Mouse (Mus musculus): ENCODE results near the gene Hes7.
A peak's percentile ranks its signal among the peaks of the same experiment; 100 is the strongest.

Hes7 gene

GRCm38 (mm10) chr11:69117737-69118695 is 2.2 kb upstream of the Hes7 start:
- DNase-seq (ENCODE audit: extremely low read depth, insufficient read length, low spot score), result peak; percentile 84

DNA sequence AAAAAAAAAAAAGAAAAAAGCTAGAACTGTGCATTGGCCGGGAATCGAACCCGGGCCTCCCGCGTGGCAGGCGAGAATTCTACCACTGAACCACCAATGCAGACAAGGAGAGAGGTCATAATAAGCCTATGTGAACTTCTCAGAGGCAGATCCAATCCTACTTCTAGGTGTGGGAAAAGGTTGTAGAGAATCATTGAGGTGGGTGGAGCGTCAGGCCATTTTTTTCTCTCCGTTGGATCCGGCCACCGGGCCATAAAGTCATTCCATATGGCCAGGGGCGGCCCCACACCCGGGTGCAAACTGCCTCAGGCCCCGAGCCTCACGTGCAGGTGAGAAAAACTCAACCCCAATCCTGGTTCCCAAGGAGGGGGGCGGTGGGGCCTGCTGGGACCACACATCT is 1.4 kb upstream of the Hes7 start:
- peak; percentile 85 for DNase-seq (ENCODE audit: extremely low read depth, insufficient read length, low spot score)

DNA sequence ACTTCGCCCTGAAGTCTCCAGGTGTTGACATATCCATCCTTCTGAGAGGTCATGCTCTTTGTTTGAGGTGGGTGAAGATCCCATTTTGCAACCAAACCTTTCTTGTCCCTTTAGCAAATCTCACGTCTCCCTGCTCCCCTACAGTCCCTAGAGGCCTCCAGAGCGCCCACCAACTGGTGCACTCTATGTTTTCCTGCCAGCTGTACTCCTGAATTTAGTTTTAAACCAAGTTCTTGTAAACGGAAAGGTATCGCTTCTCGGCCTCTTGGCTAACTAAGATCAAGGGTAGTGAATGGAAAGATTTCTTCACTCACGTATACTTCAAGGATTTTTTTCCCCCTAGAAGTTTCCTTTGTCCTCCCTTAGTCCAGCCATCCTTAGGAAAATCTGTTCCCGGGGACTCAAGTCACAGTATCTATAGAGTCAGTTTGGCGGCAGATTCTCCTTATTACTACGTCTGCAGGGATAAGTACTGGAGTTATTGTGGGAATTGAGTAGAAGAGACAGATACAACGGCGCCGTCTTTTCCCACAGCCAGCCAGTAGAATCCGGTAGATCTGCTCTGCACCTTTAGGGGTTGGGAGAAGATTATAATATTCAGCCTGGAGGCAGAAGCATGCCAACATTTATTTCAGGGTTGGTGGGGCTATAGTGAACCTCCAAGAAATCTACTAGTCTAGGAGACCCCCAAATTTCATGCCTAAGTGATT is 603 bp upstream of the Hes7 start:
- no peak for DNase-seq (ENCODE audit: extremely low read depth, insufficient read length, low spot score)

DNA sequence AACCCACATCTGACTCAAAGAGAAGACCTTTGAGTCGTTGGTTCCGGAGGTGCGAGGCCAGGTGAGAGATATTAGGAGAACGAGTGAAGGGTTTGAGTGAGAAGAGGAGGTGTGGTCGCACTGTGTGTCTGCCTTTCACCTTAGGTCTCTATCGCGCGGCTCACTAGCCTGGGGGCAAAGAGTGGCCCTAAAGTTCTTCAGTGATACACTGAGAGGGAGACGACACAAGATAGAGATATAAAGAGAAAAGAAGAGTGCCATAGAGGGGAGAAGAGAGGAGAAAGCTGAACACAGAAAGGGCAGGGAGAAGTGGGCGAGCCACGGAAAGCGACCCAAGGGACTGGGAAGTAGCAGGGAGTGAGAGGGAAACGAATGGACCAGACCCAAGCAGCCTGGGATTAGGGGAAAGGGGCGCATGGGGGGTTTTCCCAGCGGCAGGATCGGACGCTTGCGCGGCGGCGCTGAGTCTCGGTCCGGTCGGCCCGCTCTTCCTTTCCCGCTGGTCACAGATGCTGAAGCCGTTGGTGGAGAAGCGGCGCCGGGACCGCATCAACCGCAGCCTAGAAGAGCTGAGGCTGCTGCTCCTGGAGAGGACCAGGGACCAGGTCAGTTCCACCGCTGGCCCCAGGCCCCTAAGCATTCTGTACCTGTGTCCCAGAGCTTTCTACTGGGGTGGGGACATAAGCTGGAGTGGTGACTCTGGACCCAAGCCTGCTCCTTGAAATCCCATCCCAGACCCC is 967 bp downstream of the Hes7 start:
- DNase-seq (ENCODE audit: extremely low read depth, insufficient read length, low spot score), result no peak

DNA sequence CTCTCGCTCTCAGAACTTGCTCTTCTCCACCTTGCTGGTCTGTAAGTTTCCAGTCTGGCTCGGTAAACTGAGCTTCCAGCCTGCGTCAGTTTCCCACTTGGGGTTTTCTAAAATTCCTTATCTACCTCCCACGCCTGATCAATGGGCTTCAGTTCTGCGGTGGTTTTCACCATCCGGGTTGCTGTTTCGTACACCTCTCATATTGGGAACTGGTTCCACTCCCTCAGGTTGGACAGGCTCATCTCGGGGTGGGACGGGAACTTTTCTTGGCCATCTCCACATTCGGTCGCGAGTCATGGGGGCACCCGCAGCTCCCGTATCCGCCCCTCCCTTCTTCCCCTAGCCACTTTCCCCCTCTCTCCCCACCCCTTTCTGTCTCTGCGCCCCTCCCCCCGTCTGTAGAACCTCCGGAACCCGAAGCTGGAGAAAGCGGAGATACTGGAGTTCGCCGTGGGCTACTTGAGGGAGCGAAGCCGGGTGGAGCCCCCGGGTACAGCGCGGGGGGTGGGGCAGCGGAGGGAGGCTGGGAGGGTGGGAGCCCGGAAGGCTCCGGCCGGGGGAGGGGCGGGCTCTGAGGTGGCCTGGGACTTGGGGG is 1.6 kb downstream of the Hes7 start:
- no peak for DNase-seq (ENCODE audit: extremely low read depth, insufficient read length, low spot score)

DNA sequence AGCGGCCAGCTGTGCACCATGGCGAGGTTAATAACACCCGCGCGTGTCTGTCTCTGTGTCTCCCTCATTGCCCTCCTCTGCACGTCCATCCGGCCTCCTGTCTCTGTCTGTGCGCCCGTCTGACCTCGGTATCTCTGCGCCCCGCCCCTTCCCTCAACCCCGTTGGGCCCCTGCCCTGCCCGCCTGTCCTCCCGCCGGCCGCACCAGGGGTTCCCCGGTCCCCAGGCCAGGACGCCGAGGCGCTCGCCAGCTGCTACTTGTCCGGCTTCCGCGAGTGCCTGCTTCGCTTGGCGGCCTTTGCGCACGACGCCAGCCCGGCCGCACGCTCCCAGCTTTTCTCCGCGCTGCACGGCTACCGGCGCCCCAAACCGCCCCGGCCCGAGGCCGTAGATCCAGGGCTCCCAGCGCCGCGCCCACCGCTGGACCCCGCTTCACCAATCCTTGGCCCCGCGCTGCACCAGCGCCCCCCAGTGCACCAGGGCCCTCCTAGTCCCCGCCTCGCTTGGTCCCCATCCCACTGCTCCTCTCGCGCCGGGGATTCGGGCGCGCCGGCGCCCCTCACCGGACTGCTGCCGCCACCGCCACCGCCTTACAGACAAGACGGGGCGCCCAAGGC is 2.2 kb downstream of the Hes7 start, which contains the start of gene 9130213A22Rik:
Gene 9130213A22Rik, minus strand, starts transcription at position 254 of the 616 bp plus-strand sequence.
- DNase-seq (ENCODE audit: extremely low read depth, insufficient read length, low spot score), result peak; percentile 90

GRCm38 (mm10) chr11:69123056-69123692 is 3.0 kb downstream of the Hes7 start:
- peak; percentile 91 for DNase-seq (ENCODE audit: extremely low read depth, insufficient read length, low spot score)

- DNase-seq (ENCODE audit: extremely low read depth, insufficient read length, low spot score), result peak; percentile 92
Measured at GRCm38 (mm10) chr11:69123693-69124497, 3.7 kb downstream of the Hes7 start.

DNA sequence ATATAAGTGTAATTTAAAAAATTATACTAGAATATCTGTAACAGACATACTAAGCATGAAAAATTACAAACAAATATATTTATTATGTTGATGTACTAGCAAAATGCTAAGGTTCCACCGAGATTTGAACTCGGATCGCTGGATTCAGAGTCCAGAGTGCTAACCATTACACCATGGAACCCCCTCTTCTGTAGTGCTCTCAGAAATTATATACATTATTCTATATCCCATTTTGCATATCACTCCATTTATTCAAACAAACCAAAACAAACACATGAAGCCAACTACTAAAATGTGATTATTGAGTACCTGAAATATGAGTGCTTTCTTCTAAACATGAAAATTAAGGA is 4.3 kb downstream of the Hes7 start:
- DNase-seq (ENCODE audit: extremely low read depth, insufficient read length, low spot score), result peak; percentile 66

- DNase-seq (ENCODE audit: extremely low read depth, insufficient read length, low spot score), result peak; percentile 90
Measured at GRCm38 (mm10) chr11:69125041-69125851, 5.0 kb downstream of the Hes7 start.

- DNase-seq (ENCODE audit: extremely low read depth, insufficient read length, low spot score), result no peak
Measured at GRCm38 (mm10) chr11:69125852-69125918, 5.5 kb downstream of the Hes7 start, which contains the start of gene Aloxe3. Gene Aloxe3, plus strand, starts transcription at chr11:69125896.

DNA sequence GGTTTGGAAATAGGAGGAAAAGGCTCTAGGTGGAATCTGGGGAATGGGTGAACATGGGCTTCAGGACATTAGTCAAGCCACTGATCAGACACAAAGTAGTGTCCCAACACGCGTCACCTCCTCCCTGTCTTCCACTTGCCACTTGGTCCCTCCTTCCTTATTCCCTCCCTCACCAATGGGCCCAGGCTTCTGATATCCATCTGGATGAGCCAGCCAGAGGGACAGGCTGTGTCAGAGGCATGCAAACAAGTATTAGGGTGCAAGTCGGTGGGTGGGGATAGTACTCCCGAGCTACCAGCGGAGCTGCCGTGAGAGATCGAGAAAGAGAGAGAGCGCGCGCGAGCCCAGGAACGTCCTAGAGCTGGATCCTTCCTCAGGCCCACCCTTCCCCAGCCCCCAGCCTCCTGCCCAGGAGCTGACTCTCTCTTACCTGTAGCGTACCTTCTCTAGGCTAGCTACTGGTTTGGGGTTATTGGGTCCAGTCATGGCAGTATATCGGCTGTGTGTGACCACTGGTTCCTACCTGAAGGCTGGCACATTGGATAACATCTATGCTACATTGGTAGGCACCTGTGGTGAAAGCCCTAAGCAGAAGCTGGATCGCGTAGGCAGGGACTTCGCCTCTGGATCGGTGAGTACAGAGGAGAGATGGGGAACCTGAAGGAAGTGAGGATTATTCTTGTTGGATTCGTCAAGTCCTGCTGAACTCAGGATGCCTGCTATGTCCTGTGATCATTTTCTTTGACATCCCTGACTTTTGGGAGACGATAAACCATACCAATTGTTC is 5.9 kb downstream of the Hes7 start:
- peak; percentile 46 for DNase-seq (ENCODE audit: extremely low read depth, insufficient read length, low spot score)

DNA sequence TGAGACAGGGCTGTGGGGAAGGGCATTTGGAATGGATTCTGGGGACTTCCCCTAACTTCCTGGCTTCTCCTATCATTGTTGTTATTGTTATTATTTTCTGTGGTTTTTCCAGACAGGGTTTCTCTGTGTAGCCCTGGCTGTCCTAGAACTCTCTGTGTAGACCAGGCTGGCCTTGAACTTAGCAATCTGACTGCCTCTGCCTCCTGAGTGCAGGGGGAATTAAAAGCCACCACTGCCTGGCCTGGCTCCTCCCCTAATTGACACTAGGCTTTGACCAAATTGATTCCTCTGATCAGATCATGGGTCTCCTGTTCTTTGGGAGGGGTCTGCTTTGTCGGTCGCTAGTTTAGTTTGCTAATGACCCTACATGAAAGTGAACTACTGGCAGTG is 6.5 kb downstream of the Hes7 start:
- DNase-seq (ENCODE audit: extremely low read depth, insufficient read length, low spot score), result no peak

GRCm38 (mm10) chr11:69128426-69129122 is 8.4 kb downstream of the Hes7 start:
- DNase-seq (ENCODE audit: extremely low read depth, insufficient read length, low spot score), result no peak

DNA sequence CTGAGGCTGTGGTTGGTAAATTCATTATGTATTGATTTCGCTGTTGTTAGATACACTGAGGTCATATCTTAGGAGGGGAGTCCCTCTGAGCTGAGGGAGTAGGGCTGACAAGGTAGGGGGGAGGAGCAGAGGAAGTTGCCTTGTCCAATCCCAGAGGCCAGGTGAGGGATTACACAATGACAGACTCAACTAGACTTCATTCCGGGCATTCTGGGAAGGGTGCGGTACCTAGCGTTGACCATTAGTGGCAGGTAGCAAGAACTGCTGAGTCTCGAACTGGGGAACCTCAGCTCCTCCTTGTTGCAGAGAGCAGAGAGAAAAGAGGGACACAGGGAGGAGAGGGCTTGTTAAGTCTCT is 13.3 kb downstream of the Hes7 start:
- DNase-seq (ENCODE audit: extremely low read depth, insufficient read length, low spot score), result no peak

DNA sequence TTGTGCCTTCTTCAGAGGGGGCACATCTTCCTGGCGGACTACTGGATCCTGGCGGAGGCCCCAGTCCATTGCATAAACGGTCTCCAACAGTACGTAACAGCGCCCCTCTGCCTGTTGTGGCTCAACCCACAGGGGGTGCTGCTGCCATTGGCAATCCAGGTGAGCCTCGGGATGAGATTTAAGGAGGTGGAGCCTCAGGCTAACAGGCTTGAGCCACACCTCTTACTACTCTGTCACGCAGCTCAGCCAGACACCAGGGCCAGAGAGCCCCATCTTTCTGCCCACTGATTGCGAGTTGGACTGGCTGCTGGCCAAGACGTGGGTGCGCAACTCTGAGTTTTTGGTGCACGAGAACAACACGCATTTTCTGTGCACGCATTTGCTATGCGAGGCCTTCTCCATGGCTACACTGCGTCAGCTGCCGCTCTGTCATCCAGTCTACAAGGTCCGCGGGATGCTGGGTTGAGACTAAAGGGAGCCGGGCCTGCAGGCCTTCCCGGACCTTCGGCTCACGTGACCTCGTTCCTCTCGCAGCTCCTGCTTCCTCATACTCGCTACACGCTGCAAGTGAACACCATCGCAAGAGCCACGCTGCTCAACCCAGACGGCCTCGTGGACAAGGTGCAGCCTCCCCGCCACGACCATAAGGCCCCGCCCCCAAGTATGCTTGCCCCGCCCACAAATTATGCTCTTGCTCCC is 13.9 kb downstream of the Hes7 start:
- no peak for DNase-seq (ENCODE audit: extremely low read depth, insufficient read length, low spot score)

- DNase-seq (ENCODE audit: extremely low read depth, insufficient read length, low spot score), result no peak
Measured at GRCm38 (mm10) chr11:69134622-69134968, 14.4 kb downstream of the Hes7 start.
